Mouse (Mus musculus) heart, embryonic 15.5 days (tissue): ENCODE results near the gene Arhgap18. TPM values are rescaled to one million over a fixed set of nuclear protein-coding genes. Genes with fewer than 3 reads are reported as not detected.
"Not testable (repeated sequence)": the region's sequence is repeated elsewhere in the genome, so short reads cannot be mapped to it uniquely, and the experiment has no call there.

Source experiments
- ATAC-seq: fragments of 200-750 bp; cut with Nextera tagmentation; replicated peaks from 2 replicates; pipeline ENCODE4 v1.8.0; 2017; ENCODE audit warnings: low read depth, moderate TSS enrichment; ENCODE audit not compliant: insufficient number of reproducible peaks, insufficient read depth, low FRiP score
- H3K27ac ChIP-seq: fragments of 300-500 bp; sonication (generic); 2 replicates; pipeline ENCODE4 v1.5.1; 2015; ENCODE audit warnings: mild to moderate bottlenecking, inconsistent platforms
- H3K27me3 ChIP-seq: fragments of 300-500 bp; sonication (generic); 2 replicates; pipeline ENCODE4 v1.6.1; 2015; ENCODE audit warnings: inconsistent platforms
- H3K36me3 ChIP-seq: fragments of 300-500 bp; sonication (generic); 2 replicates; pipeline ENCODE4 v1.6.1; 2015; ENCODE audit warnings: mild to moderate bottlenecking, inconsistent platforms
- H3K4me1 ChIP-seq: fragments of 300-500 bp; sonication (generic); replicated peaks from 2 replicates; pipeline ENCODE4 v1.6.1; 2015; ENCODE audit warnings: inconsistent platforms
- H3K4me2 ChIP-seq: fragments of 300-500 bp; sonication (generic); 2 replicates; pipeline ENCODE4 v1.6.1; 2015; ENCODE audit warnings: inconsistent platforms, mild to moderate bottlenecking, moderate library complexity
- H3K4me3 ChIP-seq: fragments of 300-500 bp; sonication (generic); 2 replicates; pipeline ENCODE4 v1.5.1; 2015; ENCODE audit warnings: mild to moderate bottlenecking, inconsistent platforms
- H3K9ac ChIP-seq: fragments of 300-500 bp; sonication (generic); 2 replicates; pipeline ENCODE4 v1.6.1; 2015; ENCODE audit warnings: mild to moderate bottlenecking, inconsistent platforms
- H3K9me3 ChIP-seq: fragments of 300-500 bp; sonication (generic); replicated peaks from 2 replicates; pipeline ENCODE4 v1.6.1; 2016; ENCODE audit warnings: inconsistent platforms
- WGBS: fragments of 180-500 bp; shearing (Covaris S2); methylation state at CpG from one replicate; pipeline ENCODE4 v1.1.7; 2015; ENCODE audit warnings: mixed read lengths; 5-methylcytosine and 5-hydroxymethylcytosine counted together
- polyA plus RNA-seq: library from polyadenylated mRNA; unstranded; fragments of >200 nt; fragmentation: Nextera tagmentation; extraction: Ambion mirVana; gene quantifications from 2 replicates; pipeline ENCODE4 v1.2.1, GENCODE M21; 2015

The Arhgap18 gene
- polyA plus RNA-seq, 1 experiment from 2014 or later: 44.7 TPM

DNA sequence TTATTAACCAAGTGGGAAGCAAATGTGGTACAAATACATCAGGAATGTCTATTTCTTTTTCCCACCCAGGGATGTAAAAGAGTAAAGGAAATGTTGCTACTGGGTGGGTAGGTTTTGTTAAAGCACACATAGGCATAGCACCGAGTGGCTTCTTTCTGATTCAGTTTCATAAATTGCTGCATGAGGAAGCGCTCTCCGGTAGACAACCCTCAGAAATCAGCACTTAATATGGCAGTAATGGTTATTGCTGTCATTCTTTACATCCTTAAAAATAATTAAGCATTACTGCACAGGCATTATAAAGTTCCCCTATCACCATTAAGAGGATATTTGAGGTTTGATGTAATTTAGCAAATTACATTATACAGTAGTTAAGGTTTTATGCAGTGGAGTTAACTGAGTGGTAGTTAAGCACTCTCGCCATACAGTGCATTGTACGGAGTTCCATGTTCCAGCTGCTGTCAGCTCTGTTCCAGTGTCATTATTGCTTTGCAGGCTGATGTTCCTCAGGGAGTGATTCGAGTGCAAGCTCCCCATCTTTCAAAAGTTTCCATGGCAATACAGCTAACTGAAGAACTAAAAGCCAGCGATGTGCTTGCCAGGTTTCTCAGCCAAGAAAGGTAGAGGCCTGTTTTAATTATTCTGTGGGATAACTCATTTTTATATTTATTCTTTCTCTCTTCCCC is 159.0 kb downstream of the Arhgap18 start:
- Histone ChIP-seq H3K36me3 (peaks cover 12% of the 10 kb centered on the region; the same call in 1 of the 2 replicates), H3K9me3 (no peaks in the 10 kb centered on the region), H3K9ac (no peak overlapping the region), H3K4me3 (no peak overlapping the region), H3K27me3 (no peaks in the 10 kb centered on the region), H3K4me1 (no peaks in the 10 kb centered on the region), H3K27ac (no peak overlapping the region), H3K4me2 (no peak overlapping the region)
- 77% methylated on average over 7 of the region's 7 CpGs for WGBS
- ATAC-seq: no peak

DNA sequence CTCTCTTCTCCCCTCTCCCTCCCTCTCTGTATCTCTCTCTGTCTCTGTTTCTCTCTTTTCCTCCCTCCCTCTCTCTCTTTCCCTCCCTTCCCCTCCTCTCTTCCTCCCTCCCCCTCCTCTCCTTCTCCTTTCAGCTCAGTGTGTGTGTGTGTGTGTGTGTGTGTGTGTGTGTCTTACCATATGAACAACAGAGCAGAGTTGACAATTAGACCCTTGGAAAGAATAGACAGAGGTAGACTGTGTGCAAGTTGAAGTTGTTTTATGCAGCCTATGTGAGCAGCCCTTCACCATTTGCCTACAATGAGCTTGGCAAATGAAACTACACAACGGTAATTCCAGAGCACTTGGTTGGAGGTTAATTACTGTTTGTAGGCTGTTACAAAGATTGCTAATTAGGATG is 159.6 kb downstream of the Arhgap18 start:
- no peak overlapping the region for H3K27ac ChIP-seq
- no peak overlapping the region for H3K4me3 ChIP-seq
- peaks cover 12% of the 10 kb centered on the region; the same call in 1 of the 2 replicates for H3K36me3 ChIP-seq
- H3K9ac ChIP-seq: no peak overlapping the region
- no peaks in the 10 kb centered on the region for H3K9me3 ChIP-seq
- 78% methylated on average over 1 of the region's 1 CpGs for WGBS
- H3K4me2 ChIP-seq: no peak overlapping the region
- no peaks in the 10 kb centered on the region for H3K4me1 ChIP-seq
- H3K27me3 ChIP-seq: no peaks in the 10 kb centered on the region
- no peak for ATAC-seq

DNA sequence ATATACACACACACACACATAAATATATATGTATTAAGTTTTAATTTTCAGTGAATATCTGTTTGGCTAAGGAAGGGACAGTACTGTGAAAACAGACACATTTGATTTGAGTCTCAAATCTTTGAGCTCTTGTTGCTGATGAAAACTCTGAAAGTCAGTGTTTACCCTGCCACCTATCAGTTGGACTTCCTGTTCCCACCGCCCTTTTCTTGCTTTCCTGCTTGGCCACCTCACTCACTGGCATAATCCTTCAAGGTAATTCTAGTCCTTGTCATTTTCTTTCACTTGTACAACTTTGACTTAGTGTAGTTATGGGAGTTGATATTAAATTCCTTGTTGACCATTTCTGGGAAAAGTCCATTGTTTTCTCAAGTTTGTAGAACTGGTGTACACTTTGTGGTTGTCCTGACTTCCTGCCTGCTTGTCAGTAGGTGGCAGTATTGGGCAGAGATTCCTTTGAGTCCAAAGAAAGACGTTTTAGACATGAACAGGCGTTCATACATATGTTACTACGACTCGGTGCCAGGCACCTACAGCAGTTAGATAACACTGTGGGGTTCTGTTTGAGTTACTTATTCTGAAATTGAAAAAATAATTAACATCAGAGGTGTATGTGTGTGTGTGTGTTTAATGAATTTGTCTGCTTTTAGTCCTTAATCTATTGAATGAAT is 166.2 kb downstream of the Arhgap18 start:
- H3K9me3 ChIP-seq: no peaks in the 10 kb centered on the region
- WGBS: 27% methylated on average over 5 of the region's 5 CpGs
- ATAC-seq: no peak

DNA sequence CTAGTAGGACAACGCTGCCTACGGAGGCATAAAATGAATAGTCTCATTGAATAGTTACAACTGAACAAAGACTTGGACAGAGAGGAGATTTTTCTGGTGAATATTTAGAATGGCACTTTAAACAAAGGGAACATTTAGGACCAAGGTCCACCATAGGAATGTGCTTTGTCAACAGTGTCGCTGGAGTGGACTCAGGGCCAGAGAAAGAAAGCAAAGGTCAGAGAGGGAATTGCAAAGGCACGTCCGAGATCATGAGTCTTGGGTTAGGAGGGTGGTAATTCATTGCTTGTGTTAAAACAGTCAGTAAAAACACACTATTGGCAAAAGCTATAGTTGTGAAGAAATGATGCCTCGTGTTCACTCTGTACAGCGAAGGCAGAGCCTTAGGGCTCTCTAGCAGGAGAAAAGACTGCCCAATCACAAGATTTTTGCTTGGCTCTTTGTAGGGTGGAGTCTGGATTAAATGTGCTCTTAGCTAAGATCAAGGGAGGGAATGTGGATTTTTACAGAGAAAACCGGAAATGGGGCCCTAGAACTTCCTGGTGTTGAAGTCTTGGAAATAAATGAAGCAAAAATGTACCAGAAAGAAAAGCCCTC is 167.3 kb downstream of the Arhgap18 start:
- no peaks in the 10 kb centered on the region for H3K4me1 ChIP-seq
- H3K27me3 ChIP-seq: no peaks in the 10 kb centered on the region
- ATAC-seq: no peak
- no peak overlapping the region for H3K9ac ChIP-seq
- H3K27ac ChIP-seq: no peak overlapping the region
- H3K36me3 ChIP-seq: no peaks in the 10 kb centered on the region
- WGBS: 64% methylated on average over 8 of the region's 8 CpGs
- H3K4me2 ChIP-seq: no peak overlapping the region
- no peak overlapping the region for H3K4me3 ChIP-seq
- no peaks in the 10 kb centered on the region for H3K9me3 ChIP-seq

More for the DNA sequence above, 166.2 kb downstream of the Arhgap18 start:
- Histone ChIP-seq H3K27me3 (no peaks in the 10 kb centered on the region), H3K9ac (no peak overlapping the region), H3K36me3 (peaks cover 7% of the 10 kb centered on the region; the same call in 1 of the 2 replicates), H3K4me2 (no peak overlapping the region), H3K27ac (no peak overlapping the region), H3K4me3 (no peak overlapping the region), H3K4me1 (no peaks in the 10 kb centered on the region)

DNA sequence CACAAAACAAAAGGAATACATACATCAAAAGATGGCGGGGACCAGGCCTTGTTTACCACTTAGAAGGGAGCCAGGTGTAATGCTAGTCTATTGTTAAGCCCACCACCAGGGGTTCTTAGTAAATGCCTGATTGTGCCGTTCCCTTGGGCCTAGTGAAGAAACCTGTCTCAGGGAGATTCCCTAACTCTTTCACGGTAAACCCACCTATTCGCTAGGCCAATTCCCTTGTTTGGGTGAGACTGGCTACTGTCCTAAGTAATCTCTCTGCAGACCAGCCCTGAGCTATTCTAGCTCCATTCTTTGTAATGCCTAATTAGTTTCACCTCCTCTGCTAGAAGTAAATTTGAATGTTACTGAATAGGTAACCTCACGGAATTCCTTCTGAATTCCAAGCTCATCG is 182.8 kb downstream of the Arhgap18 start:
- WGBS: 89% methylated on average over 6 of the region's 6 CpGs
- H3K27ac ChIP-seq, H3K4me1 ChIP-seq, H3K9ac ChIP-seq, H3K36me3 ChIP-seq, H3K9me3 ChIP-seq, H3K4me2 ChIP-seq, H3K27me3 ChIP-seq, H3K4me3 ChIP-seq, ATAC-seq: not testable (repeated sequence)

DNA sequence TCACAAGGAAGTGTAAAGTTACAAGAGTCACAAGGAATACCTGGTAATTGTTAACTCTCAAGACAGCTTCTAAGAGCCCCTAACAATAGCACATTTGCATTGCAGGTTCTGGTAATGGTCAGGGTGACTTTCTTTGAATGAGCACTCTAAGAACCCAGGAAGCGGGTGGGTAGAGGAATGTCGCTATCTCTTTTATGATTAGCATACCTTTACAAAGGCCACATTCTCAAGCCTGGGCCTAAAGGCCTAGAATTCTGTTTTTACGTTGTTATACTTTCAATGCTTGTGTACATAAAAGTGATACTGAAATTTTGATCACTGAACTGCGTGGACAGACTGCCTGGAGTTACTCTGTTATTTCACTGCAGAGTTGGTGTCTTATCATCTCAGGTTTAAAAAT is 185.2 kb downstream of the Arhgap18 start:
- H3K27me3 ChIP-seq, H3K27ac ChIP-seq, H3K9me3 ChIP-seq, H3K4me1 ChIP-seq, H3K4me3 ChIP-seq, H3K4me2 ChIP-seq, ATAC-seq, H3K9ac ChIP-seq, H3K36me3 ChIP-seq: not testable (repeated sequence)
- WGBS: 58% methylated on average over 4 of the region's 4 CpGs

DNA sequence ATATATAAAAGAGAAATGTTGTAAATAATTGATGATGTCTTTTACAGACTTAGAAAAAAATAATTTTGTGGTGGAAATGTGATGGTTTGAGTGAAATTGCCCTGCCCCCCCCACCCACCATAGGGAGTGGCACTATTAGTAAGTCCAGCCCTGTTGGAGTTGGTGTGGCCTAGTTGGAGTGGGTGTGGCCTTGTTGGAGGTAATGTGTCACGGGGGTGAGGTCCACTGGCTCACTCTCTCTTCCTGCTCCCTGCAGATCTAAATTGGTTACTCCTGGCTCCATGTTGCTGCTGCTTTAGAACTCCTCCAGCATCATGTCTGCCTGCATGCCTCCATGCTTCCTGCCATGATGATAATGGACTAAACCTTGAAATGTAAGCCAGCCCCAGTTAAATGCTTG is 186.3 kb downstream of the Arhgap18 start:
- WGBS: 53% methylated on average over 1 of the region's 1 CpGs

DNA sequence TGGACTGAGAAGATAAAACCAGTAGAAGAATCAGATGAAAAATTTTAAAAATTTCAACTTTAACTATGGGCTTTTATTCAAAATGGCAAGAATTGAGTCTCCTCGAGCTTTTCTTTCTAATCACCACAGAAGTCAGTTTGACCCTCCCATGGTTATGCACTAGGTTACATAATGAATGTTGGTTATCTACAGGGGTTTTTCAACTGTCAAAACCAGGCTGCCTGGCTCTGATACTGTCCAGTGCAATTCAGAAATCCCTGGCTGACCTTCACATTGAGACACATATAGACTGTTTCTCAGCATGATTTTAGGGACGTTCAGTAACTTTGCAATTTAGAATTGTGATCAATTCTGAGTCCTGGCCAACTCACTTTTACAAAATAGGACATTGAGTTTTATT is 195.1 kb downstream of the Arhgap18 start:
- no peaks in the 10 kb centered on the region for H3K4me1 ChIP-seq
- no peak overlapping the region for H3K9ac ChIP-seq
- no peak for ATAC-seq
- H3K4me3 ChIP-seq: no peak overlapping the region
- H3K27ac ChIP-seq: no peak overlapping the region
- H3K9me3 ChIP-seq: no peaks in the 10 kb centered on the region
- 25% methylated on average over 2 of the region's 2 CpGs for WGBS
- H3K36me3 ChIP-seq: no peaks in the 10 kb centered on the region
- no peak overlapping the region for H3K4me2 ChIP-seq
- H3K27me3 ChIP-seq: no peaks in the 10 kb centered on the region

More for the DNA sequence above, 186.3 kb downstream of the Arhgap18 start:
- H3K9ac ChIP-seq: no peak overlapping the region
- no peak overlapping the region for H3K27ac ChIP-seq
- H3K4me2 ChIP-seq: no peak overlapping the region
- no peaks in the 10 kb centered on the region for H3K9me3 ChIP-seq
- ATAC-seq: no peak
- H3K27me3 ChIP-seq: no peaks in the 10 kb centered on the region
- H3K4me3 ChIP-seq: no peak overlapping the region
- no peaks in the 10 kb centered on the region for H3K4me1 ChIP-seq
- H3K36me3 ChIP-seq: no peaks in the 10 kb centered on the region

DNA sequence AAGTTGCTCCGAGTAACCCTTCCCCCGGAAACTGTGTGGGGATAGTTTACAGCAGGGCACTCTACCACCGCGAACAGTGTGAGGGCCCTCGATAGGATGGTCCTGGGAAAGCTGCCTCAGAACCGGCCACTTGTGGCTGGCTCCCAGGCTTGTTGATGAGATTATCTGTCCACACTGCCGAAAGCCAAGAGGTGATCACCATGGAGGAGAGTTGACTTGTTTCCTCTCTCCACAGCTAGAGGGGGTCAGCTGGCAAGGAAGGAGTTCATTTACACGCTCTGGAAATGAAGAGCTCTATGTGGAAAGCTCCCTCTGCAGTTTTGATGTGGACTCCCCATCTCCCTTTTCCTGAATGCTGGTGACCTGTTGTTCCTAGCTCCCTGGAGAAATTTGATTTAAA is 196.4 kb downstream of the Arhgap18 start:
- 67% methylated on average over 8 of the region's 8 CpGs for WGBS

DNA sequence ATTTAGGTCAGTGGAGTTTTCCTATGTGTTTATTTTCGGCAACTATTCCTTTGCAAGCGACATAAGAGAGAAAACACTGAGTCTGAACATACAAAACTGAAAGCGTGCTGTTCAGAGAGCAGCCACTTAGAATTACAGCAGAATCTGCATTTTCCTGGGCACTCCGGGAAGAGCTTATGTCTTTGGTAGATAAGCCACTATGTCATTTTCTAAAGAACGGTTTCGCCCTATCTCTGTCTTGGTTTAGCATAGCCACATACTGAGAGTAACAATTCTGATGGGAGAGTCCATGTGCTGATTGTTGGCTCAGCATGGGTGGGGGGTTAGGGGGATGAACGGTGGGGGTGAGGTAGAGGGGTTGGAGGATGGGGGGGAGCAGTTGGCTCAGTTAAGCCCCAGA is 197.2 kb downstream of the Arhgap18 start:
- Histone ChIP-seq H3K27me3 (no peaks in the 10 kb centered on the region), H3K36me3 (no peaks in the 10 kb centered on the region), H3K4me1 (no peaks in the 10 kb centered on the region), H3K9me3 (no peaks in the 10 kb centered on the region), H3K4me3 (no peak overlapping the region), H3K27ac (no peak overlapping the region), H3K4me2 (no peak overlapping the region), H3K9ac (no peak overlapping the region)
- ATAC-seq: no peak
- 67% methylated on average over 7 of the region's 7 CpGs for WGBS

More for the DNA sequence above, 196.4 kb downstream of the Arhgap18 start:
- Histone ChIP-seq H3K9ac (no peak overlapping the region), H3K4me3 (no peak overlapping the region), H3K27me3 (no peaks in the 10 kb centered on the region), H3K27ac (no peak overlapping the region), H3K4me1 (no peaks in the 10 kb centered on the region), H3K36me3 (no peaks in the 10 kb centered on the region), H3K4me2 (no peak overlapping the region), H3K9me3 (no peaks in the 10 kb centered on the region)
- no peak for ATAC-seq

DNA sequence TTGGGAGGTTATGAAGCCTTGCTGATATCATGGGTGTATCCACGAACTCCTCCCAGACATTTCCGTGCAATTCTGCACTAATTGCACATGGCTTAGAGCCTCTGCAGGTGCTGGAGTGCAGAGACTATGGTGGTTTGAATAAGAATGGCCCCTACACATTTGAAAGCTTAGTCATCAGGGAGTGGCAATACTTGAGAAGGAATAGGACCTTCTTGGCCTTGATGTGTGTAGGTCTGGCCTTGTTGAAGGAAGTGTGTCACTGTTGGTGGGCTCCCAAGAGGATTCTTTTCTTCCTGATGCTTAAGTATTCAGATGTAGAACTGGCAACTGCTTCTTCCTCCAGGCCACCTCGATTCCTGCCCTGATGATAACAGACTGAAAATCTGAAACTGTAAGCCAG is 205.3 kb downstream of the Arhgap18 start:
- 71% methylated on average over 3 of the region's 3 CpGs for WGBS

More for the DNA sequence above, 205.3 kb downstream of the Arhgap18 start:
- H3K4me3 ChIP-seq: no peak overlapping the region
- no peak for ATAC-seq
- H3K4me1 ChIP-seq: no peaks in the 10 kb centered on the region
- H3K27me3 ChIP-seq: no peaks in the 10 kb centered on the region
- no peaks in the 10 kb centered on the region for H3K36me3 ChIP-seq
- no peaks in the 10 kb centered on the region for H3K9me3 ChIP-seq
- no peak overlapping the region for H3K4me2 ChIP-seq
- H3K27ac ChIP-seq: no peak overlapping the region
- H3K9ac ChIP-seq: no peak overlapping the region
